Mouse (Mus musculus) urinary bladder, postnatal 14 days (tissue): Measurements from ENCODE around the gene Cox8b.

Source experiments
- DNase-seq: peaks from one replicate; pipeline ENCODE4 v3.0.0; 2021; ENCODE audit warnings: low spot score

Gene Cox8b

DNA sequence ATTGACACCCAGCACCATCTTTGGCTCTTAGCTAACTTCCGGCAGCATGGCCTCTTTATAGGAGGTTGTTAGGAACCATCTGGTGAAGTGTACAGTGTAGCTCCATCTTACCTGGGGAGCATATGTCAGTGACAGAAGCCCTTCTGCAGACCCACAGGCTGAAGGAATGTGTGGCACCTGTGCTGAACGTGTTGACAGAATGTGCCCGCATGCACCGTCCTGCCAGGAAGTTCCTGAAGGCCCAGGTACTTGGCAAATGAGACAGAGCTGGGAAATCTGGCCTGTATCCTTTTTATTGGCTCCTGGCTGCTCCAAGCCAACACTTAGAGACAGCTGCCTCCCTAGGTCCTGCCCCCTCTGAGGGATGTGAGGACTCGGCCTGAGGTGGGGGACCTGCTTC, 39.5 kb downstream of the Cox8b start:
- DNase-seq: no peak

DNA sequence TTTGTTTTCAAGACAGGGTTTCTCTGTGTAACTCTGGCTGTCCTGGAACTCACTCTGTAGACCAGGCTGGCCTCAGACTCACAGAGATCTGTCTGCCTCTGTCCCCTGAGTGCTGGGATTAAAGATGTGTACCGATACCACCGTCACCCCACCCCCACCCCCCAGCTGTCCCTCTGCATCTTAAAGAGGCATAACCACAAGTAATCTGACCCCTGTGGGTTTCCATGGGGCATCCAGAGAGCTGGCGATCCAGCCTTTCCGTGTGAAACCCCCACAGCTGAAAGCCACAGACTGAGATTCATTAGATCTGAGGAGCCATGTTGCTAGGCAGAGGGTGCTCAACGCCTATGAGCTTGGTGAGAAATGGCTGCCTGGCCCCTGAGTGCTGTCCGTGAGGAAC, 40.2 kb downstream of the Cox8b start:
- no peak for DNase-seq

DNA sequence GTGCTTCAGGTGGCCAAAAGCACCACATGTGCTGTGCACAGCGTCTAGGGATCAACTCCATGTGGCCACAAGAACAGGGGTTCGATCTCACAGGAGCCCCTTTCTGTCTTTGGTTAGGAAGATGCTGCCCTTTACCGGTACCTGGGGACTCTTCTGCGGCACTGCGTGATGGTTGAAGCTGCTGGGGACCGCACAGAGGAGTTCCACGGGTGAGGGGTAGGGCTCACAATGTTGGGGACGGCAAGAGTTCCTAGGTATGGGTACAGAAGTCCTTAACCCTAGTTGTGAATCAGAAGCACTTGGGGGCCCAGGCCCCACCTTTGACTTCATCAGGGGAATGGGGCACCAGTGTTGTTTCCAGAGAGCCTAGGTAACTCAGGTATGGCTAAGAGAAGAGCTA, 41.5 kb downstream of the Cox8b start:
- DNase-seq: no peak

DNA sequence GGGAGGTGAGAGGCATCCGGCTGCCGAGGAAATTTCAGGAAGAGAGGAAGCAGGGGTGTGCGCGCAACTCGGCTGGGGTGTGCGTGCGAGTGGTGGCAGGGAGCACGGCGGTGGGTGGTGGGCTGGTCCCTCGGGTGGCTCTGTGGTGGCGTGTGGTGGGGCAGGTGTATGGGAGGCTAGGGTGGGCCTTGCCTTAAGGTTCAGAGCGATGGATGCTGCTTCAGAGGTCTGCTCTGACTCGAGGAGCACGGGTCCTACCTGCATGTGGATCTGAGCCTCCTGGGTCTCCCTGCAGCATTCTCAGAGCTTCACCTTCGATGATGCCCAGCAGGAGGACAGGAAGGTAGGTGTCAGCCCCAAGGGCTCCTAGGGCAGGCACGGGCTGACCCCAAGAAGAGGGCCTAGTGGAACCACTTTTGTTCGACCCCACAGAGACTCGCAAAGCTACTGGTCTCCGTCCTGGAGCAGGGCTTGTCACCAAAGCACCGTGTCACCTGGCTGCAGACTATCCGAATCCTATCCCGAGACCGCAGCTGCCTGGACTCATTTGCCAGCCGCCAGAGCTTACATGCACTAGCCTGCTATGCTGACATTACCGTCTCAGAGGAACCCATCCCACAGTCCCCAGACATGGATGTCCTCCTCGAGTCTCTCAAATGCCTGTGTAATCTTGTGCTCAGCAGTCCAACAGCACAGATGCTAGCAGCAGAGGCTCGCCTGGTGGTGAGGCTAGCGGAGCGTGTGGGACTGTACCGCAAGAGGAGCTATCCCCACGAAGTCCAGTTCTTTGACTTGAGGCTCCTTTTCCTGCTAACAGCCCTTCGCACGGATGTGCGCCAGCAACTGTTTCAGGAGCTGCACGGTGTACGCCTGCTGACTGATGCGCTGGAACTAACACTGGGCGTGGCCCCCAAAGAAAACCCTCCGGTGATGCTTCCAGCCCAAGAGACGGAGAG, 42.4 kb downstream of the Cox8b start, which contains the start of gene Bet1l:
TSS of gene Bet1l (minus strand) at position 28 of the 956 bp plus-strand sequence.
- no peak for DNase-seq

DNA sequence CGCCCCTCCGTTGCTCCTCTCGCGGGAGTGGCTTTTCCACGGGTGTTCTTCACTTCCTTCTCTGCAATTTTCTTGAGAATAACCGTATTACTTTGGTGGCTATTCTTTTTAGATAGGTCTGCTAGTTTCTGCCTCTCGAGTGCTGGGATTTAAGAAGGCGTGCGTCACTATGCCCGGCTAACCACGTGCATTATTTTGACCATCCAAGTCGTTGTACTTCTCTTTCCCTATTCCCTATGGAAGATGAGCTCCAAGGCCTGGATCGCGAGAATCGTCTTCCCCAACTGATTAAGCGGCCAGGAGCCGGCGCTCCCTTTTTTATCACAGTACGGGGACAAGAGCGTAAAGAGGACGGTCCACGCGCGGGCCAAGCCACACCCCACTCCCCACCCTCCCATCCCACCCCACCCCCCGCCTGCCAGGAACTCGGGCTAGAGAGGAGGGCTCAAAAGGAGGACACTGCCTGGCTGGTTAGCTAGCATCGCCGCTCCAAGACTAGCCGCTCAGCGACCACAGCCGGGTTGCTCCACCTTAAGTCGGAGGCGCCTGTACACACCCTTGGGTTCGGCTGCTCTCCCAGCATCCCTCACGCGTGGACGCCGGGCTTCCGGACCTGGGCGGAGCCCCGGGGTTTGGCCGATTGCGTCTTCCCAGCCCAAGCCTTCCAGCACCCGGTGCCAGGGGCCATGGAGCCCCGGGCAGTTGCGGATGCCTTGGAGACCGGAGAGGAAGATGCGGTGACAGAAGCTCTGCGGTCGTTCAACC, 43.3 kb downstream of the Cox8b start, which contains the start of gene Ric8a:
TSS of gene Ric8a (plus strand) at position 173 of the 765 bp plus-strand sequence.
- peak; percentile 93 for DNase-seq

DNA sequence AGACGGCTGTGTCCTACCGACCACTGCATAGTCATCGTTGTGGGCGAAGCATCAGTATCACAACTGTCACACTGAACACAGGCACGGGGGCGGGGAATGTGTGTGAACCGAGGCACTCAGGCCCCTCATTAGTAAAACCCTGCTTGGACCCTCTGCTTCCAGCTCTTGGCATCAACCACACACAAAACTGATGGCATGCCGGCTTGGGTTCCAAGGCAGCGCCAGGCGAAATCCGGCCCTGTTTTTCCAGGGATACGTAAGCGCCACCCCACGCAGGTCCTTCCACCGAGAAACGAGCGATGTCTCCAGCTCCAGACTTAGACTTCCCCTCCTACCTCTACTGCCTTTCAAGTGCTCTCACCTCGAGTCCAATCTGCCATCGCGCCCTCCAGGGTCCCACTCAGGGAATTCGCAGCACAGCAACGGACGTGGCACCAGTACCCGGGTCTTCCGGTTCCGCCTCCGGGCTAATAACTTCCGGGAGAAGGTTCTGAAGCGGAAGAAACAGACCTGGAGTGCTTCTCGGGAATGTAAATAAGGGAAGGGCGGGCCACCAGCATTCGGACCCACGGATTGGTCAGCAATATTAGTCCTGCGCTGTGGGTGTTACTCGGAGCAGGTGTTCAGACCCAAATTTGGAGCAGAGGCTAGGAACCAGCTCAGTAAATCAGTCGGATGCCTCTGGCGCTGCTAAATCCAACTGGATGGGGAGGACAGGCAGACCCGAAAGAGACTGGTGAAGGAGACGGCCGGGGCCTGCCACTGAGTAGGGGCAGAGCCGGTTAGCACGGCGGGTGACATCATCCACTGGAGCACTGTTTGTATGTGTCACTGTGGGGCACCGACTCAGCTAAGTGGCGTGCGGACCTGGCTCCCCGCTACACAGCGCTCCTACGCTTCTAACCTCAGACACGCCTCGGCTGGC, 44.1 kb downstream of the Cox8b start, which contains the start of gene Gm45785:
TSS of gene Gm45785 (minus strand) at position 472 of the 925 bp plus-strand sequence.
- peak; percentile 87 for DNase-seq

DNA sequence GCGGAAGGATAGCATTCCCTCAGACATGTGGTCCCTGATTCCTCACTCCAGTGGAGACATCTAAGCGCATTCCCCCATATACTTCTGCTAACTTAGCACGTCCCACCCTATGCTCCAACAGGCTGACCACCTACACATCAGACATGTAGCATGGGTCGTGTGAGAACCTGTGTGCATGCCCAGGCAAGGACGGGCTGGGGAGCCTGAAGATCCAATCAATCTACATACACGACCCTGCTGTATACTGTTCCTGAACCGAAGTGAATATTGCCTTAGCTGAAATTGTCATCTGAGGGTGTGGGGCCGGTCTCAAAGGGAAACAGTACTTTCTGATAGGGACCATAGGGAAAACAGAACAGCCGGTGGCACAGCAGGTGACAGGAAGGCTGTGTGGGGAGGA, 45.1 kb downstream of the Cox8b start:
- DNase-seq: no peak

DNA sequence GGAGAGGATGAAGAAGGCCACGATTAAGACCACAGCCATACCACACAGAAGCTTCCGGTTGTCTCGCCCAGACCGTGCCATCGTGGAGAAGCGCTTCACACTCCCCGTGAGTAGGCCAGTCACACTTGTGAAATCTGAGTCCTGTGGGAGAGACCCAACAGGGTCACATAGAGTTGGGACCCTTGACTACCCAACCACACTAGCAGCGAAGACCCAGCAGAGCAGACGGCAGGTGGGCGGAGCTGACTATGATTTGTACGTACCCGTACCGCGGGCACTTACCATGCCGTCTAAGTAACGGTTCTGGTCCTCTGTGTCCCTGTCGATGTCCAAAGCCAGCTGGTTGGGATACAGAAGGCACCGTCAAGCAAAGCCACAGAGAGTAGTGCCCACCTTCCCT, 45.8 kb downstream of the Cox8b start:
- DNase-seq: no peak

DNA sequence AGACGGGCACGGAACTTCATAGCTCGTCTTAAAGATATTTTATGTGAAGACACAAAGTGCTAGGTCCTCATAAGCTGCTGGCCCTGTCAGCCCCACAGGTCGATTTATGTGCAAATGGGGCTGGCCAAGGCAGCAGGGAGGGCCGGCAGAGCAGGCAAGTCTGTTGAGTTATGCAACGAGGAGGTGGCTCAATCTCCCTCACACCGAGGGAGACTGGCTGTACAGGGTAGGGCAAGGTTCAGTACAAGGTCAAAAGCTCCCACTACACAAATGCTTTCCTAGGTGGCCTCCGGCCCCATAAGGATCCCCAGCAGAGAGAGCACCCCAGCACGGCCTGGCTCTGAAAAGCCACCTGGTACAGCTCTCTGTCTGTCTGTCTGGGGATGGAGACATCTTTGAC, 46.9 kb downstream of the Cox8b start:
- DNase-seq: no peak

DNA sequence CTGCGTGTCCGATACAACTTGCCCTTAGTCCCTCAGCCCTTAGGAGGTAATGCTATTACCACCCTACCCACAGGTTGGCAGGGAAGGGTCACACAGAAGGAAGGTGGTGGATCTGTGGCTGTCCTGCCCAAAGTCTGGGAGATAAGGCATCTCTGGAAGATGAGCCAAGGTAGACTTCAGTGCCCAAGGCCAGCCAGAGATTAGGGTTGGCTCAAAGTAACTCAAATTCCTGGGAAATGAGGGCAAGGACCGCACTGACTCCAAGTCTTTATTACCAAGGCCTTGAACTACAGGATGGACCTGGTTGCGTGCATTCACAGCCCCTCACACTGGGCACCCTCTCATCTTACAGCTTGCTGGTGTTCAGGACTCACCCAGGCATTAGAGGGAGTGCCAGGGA, 48.3 kb downstream of the Cox8b start:
- DNase-seq: no peak
